Mouse (Mus musculus) left cerebral cortex, adult 2 months (tissue): Measurements from ENCODE around the gene Dnah9. TPM values are rescaled to one million over a fixed set of nuclear protein-coding genes. Genes with fewer than 3 reads are reported as not detected.

Experiments used
- DNase-seq, 2 experiments: peaks; one replicate each; pipeline ENCODE4 v3.0.0; 2021 to 2022; ENCODE audit warnings: low spot score in 2 of 2, mixed read lengths in 1 of 2; ENCODE audit errors: extremely low spot score in 1 of 2
- H3K27ac ChIP-seq: fragments of 200-600 bp; 2 replicates; pipeline ENCODE4 v1.8.1; 2022
- H3K4me3 ChIP-seq: fragments of 200-600 bp; 2 replicates; pipeline ENCODE4 v1.8.1; 2022
- CTCF ChIP-seq: fragments of 200-600 bp; IDR thresholded peaks from 2 replicates; pipeline ENCODE4 v1.8.1; 2022; ENCODE audit warnings: antibody characterized with exemption, mild to moderate bottlenecking, moderate library complexity
- intact Hi-C: fragments of 180-260 bp; cut with DNase I; formaldehyde crosslinking; loops from one replicate; pipeline ENCODE4 v1.15.1; 2025
- total RNA-seq, 2 experiments: library from RNA; stranded (reverse); gene quantifications; 2 replicates each; pipeline ENCODE4 v1.2.3; 2021

The Dnah9 gene
- total RNA-seq, 2 experiments from 2014 or later, result 2.4 to 4.9 TPM

GRCm38 (mm10) chr11:65786160-65786559 lies 382.2 kb downstream of the Dnah9 start:
- no peak for TF ChIP-seq CTCF
- intact Hi-C loops, result loop anchor here (5.0 kb wide), 1 partner anchor 74 kb away; no protein-coding TSS in a partner anchor
- no peak for DNase-seq
- H3K27ac ChIP-seq, result no peak overlapping the region
- no peak overlapping the region; the same call in 1 of the 2 replicates for H3K4me3 ChIP-seq

GRCm38 (mm10) chr11:65781596-65781995 lies 386.8 kb downstream of the Dnah9 start:
- Histone ChIP-seq H3K4me3 (no peak overlapping the region), H3K27ac (no peak overlapping the region)
- DNase-seq, result no peak
- no peak for TF ChIP-seq CTCF
- intact Hi-C loops, result no loop called here
